Mouse (Mus musculus) MEL (cell line): ENCODE results near the gene Dph3.

Source experiments
- CTCF ChIP-seq, 3 experiments: IDR thresholded peaks in 2 of 3; conservative IDR thresholded peaks in 1 of 3; 2 replicates each; pipeline ENCODE4 v1.5.1; 2011 to 2012; ENCODE audit warnings: low read length in 3 of 3, low read depth in 2 of 3, mild to moderate bottlenecking in 2 of 3, improper control_type of control experiment in 1 of 3, inconsistent platforms in 1 of 3, mixed read lengths in 1 of 3, moderate library complexity in 1 of 3; ENCODE audit not compliant: control insufficient read depth in 1 of 3, insufficient read depth in 1 of 3, poor library complexity in 1 of 3, severe bottlenecking in 1 of 3
- EP300 ChIP-seq, 2 experiments: IDR thresholded peaks; 2 replicates each; pipeline ENCODE4 v1.6.1; 2011; ENCODE audit warnings: improper control_type of control experiment in 2 of 2, low read length in 2 of 2, low read depth in 1 of 2, mild to moderate bottlenecking in 1 of 2
- MAZ ChIP-seq: IDR thresholded peaks from 2 replicates; pipeline ENCODE4 v1.6.1; 2012; ENCODE audit warnings: low read depth, mild to moderate bottlenecking, inconsistent platforms, low read length, improper control_type of control experiment
- MXI1 ChIP-seq: IDR thresholded peaks from 2 replicates; pipeline ENCODE4 v1.6.1; 2011; ENCODE audit warnings: mild to moderate bottlenecking, low read depth, low read length, improper control_type of control experiment
- POLR2A ChIP-seq, 2 experiments: IDR thresholded peaks; 2 replicates each; pipeline ENCODE4 v1.6.1; 2011 to 2012; ENCODE audit warnings: low read length in 2 of 2, mild to moderate bottlenecking in 2 of 2, control low read depth in 1 of 2, improper control_type of control experiment in 1 of 2, low read depth in 1 of 2, moderate library complexity in 1 of 2; ENCODE audit not compliant: control insufficient read depth in 1 of 2, insufficient read depth in 1 of 2, poor library complexity in 1 of 2
- RAD21 ChIP-seq: IDR thresholded peaks from 2 replicates; pipeline ENCODE4 v1.6.1; 2011; ENCODE audit warnings: mild to moderate bottlenecking, low read depth, low read length, improper control_type of control experiment
- TBP ChIP-seq: IDR thresholded peaks from 2 replicates; pipeline ENCODE4 v1.8.0; 2011; ENCODE audit warnings: low read depth, low read length, improper control_type of control experiment
- TCF12 ChIP-seq: IDR thresholded peaks from 2 replicates; pipeline ENCODE4 v1.6.1; 2014; ENCODE audit warnings: low read depth, mild to moderate bottlenecking, inconsistent platforms, low read length, improper control_type of control experiment, moderate library complexity
- USF2 ChIP-seq, 2 experiments: IDR thresholded peaks; 2 replicates each; pipeline ENCODE4 v1.6.1; 2011 to 2012; ENCODE audit warnings: improper control_type of control experiment in 2 of 2, low read length in 2 of 2, borderline replicate concordance in 1 of 2, inconsistent platforms in 1 of 2, low read depth in 1 of 2, mild to moderate bottlenecking in 1 of 2; ENCODE audit not compliant: insufficient read depth in 1 of 2
- ZC3H11A ChIP-seq: IDR thresholded peaks from 2 replicates; pipeline ENCODE4 v1.6.1; 2012; ENCODE audit warnings: low read depth, mild to moderate bottlenecking, inconsistent platforms, low read length, improper control_type of control experiment
- ZKSCAN1 ChIP-seq: IDR thresholded peaks from 2 replicates; pipeline ENCODE4 v1.6.1; 2012; ENCODE audit warnings: low read depth, mild to moderate bottlenecking, inconsistent platforms, low read length, improper control_type of control experiment, moderate library complexity
- ZMIZ1 ChIP-seq: IDR thresholded peaks from 2 replicates; pipeline ENCODE4 v1.6.1; 2012; ENCODE audit warnings: low read depth, mild to moderate bottlenecking, inconsistent platforms, low read length, improper control_type of control experiment, moderate library complexity
- ZNF384 ChIP-seq: IDR thresholded peaks from 2 replicates; pipeline ENCODE4 v1.6.1; 2012; ENCODE audit warnings: low read depth, mild to moderate bottlenecking, inconsistent platforms, low read length, improper control_type of control experiment

- TF ChIP-seq RAD21 (no peak), ZNF384 (no peak), POLR2A (IDR thresholded peaks at IDR 0.05; ENCODE audit: control insufficient read depth in 1 of 2, insufficient read depth in 1 of 2, low read depth in 1 of 2, low read length in 2 of 2, poor library complexity in 1 of 2) (no peak), USF2 (IDR thresholded peaks at IDR 0.05; ENCODE audit: borderline replicate concordance in 1 of 2, insufficient read depth in 1 of 2, low read depth in 1 of 2, low read length in 2 of 2) (0 out of 4 replicates have a peak, but pooled peaks of 1 of the 2 experiments have one; percentile 17), TCF12 (no peak), TBP (no peak), CTCF (IDR thresholded peaks at IDR 0.05 in 2 of 3, conservative IDR thresholded peaks at IDR 0.05 in 1 of 3; ENCODE audit: control insufficient read depth in 1 of 3, insufficient read depth in 1 of 3, low read depth in 2 of 3, low read length in 3 of 3, poor library complexity in 1 of 3, severe bottlenecking in 1 of 3) (no peak), MAZ (no peak), ZKSCAN1 (no peak), ZC3H11A (no peak), MXI1 (no peak), ZMIZ1 (no peak), EP300 (IDR thresholded peaks at IDR 0.05; ENCODE audit: low read depth in 1 of 2, low read length in 2 of 2) (no peak)
These were observed 24.1 kb downstream of the Dph3 start for GRCm38 (mm10) chr14:32061398-32061797.
